Mouse (Mus musculus) lung, postnatal 0 days (tissue): ENCODE results near the gene Fbxl17.

Experiments used
- CTCF ChIP-seq: IDR thresholded peaks from 2 replicates; pipeline ENCODE4 v1.5.1; 2016; ENCODE audit warnings: antibody characterized with exemption, mild to moderate bottlenecking
- EP300 ChIP-seq: IDR thresholded peaks from 2 replicates; pipeline ENCODE4 v1.6.1; 2016; ENCODE audit warnings: antibody characterized with exemption, mild to moderate bottlenecking, control low read depth

DNA sequence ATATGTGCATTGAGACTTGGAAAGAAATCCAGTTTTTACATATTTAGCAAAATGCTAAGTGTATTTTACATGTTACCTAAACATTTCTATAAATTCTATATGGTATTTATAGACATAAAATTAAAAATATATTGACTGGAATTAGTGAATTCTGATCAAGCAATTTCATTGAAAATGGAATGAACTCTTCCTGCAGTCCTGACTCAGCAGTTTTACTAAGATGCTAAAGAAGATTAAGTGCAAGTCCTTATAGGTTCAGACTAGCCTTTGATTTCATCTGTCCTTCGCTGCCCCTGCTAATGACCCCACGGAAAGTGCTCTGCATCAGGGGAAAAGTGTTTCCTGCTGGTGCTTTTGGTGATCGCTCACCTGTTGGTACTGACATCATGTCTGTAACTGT lies 240.7 kb downstream of the Fbxl17 start:
- TF ChIP-seq CTCF (no peak), EP300 (no peak)
